Mouse (Mus musculus): Measurements from ENCODE around the gene Zfp568.

DNA sequence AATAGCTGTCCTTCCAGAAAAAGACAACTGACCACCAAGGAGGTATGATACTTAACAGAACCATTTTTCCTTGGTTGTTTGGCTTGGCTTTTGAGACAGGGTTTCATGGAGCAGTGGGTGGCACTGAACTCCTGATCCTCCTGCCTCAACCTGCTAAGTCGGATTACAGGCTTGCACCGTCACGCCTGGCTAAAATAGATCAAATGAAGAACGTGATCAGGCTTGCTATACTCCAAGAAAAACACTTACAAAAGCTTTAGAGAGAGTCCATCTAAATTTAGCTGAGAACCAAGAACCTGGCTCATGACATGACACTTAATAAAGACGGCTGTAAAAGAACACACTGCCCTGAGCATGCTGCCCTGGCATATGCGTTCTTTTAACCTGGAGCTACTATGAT, 76.6 kb downstream of the Zfp568 start:
- TF ChIP-seq CTCF (IDR thresholded peaks at IDR 0.05; ENCODE audit: borderline replicate concordance, control insufficient read depth, extremely low read depth, insufficient read depth, low read length, poor library complexity) = no peak
- no peak for TF ChIP-seq POLR2A (IDR thresholded peaks at IDR 0.05; ENCODE audit: control insufficient read depth, extremely low read depth, insufficient read depth, low read length, poor library complexity)

Data from thymus, adult 2 months (tissue).